Mouse (Mus musculus) erythroblast, embryonic 14.5 days (primary cell): ENCODE results near the gene Fdps.

Source experiments
- GATA1 ChIP-seq: IDR thresholded peaks from 2 replicates; pipeline ENCODE4 v1.6.1; 2012; ENCODE audit warnings: low read length, inconsistent platforms, mixed read lengths
- TAL1 ChIP-seq: IDR thresholded peaks from 3 replicates; pipeline ENCODE4 v1.6.1; 2012; ENCODE audit warnings: low read length, inconsistent platforms, mixed read lengths

DNA sequence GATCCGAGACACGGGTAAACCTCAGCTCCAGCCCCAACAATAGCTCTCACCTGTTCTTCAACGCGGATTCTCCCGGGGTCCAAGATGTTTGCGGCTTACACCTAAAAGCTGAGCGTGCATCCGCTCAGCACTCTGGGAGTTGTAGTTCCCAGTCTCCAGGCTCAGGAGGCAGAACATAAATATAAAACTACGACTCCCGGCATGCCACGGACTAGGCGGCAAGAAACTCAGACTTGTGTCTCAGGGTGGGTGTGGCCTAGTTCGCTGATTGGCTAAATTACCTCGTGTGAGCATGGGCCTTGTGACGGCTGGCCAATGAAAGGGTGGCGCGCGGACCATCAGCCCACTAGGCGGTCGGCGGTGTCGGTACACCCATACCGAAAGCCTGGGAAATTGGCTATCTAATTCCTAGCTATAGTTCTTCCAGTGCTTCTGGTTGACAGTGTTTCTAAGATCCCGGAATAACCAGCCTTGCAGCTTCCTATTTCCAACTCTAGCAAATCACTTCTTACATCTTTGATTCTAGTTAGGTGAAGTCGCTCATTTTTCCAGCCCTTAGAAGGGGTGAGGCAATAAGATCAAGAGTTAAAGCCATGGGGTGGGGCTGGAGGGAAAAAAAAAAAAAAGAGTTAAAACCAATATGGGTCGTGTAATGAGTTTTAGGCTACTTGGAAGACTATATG, at the start of gene Fdps:
- no peak for TF ChIP-seq TAL1
- no peak for TF ChIP-seq GATA1
